Mouse (Mus musculus) hindbrain, postnatal 0 days (tissue): Measurements from ENCODE around the gene Atp6v0a1. TPM values are rescaled to one million over a fixed set of nuclear protein-coding genes. Genes with fewer than 3 reads are reported as not detected.

Experiments used
- ATAC-seq: fragments of 200-750 bp; cut with Nextera tagmentation; 2 replicates; pipeline ENCODE4 v1.8.0; 2017; ENCODE audit warnings: mild to moderate bottlenecking, moderate TSS enrichment, moderate library complexity
- DNase-seq: peaks from one replicate; pipeline ENCODE4 v3.0.0-alpha.2; 2015; ENCODE audit warnings: low spot score
- H3K27ac ChIP-seq: fragments of 300-500 bp; sonication (generic); 2 replicates; pipeline ENCODE4 v1.5.1; 2014; ENCODE audit warnings: mild to moderate bottlenecking
- H3K27me3 ChIP-seq: fragments of 300-500 bp; sonication (generic); 2 replicates; pipeline ENCODE4 v1.6.1; 2014; ENCODE audit warnings: low read length, mixed read lengths; ENCODE audit not compliant: insufficient read depth
- H3K36me3 ChIP-seq: fragments of 300-500 bp; sonication (generic); 2 replicates; pipeline ENCODE4 v1.6.1; 2014; ENCODE audit warnings: low read length, mixed read lengths; ENCODE audit not compliant: insufficient read depth
- H3K4me1 ChIP-seq: fragments of 300-500 bp; sonication (generic); 2 replicates; pipeline ENCODE4 v1.6.1; 2014; ENCODE audit warnings: antibody characterized with exemption, low read length, mixed read lengths; ENCODE audit not compliant: insufficient read depth
- H3K4me2 ChIP-seq: fragments of 300-500 bp; sonication (generic); 2 replicates; pipeline ENCODE4 v1.6.1; 2014; ENCODE audit warnings: low read depth, mild to moderate bottlenecking, low read length, moderate library complexity, mixed read lengths
- H3K4me3 ChIP-seq: fragments of 300-500 bp; sonication (generic); 2 replicates; pipeline ENCODE4 v1.5.1; 2014; ENCODE audit warnings: low read length
- H3K9ac ChIP-seq: fragments of 300-500 bp; sonication (generic); replicated peaks from 2 replicates; pipeline ENCODE4 v1.6.1; 2014; ENCODE audit warnings: mild to moderate bottlenecking, low read length, moderate library complexity, mixed read lengths
- H3K9me3 ChIP-seq: fragments of 300-500 bp; sonication (generic); 2 replicates; pipeline ENCODE4 v1.6.1; 2016; ENCODE audit warnings: low read length, mixed read lengths
- CTCF ChIP-seq: IDR thresholded peaks from 2 replicates; pipeline ENCODE4 v1.5.1; 2016; ENCODE audit warnings: antibody characterized with exemption, control low read depth, low read depth
- WGBS: fragments of 180-500 bp; shearing (Covaris S2); extraction: QIAGEN DNeasy Blood & Tissue Kit; methylation state at CpG from one replicate; pipeline ENCODE4 v1.1.7; 2014; 5-methylcytosine and 5-hydroxymethylcytosine counted together
- polyA plus RNA-seq: library from polyadenylated mRNA; unstranded; fragments of >200 nt; fragmentation: Nextera tagmentation; extraction: Ambion mirVana; gene quantifications from 2 replicates; pipeline ENCODE4 v1.2.1, GENCODE M21; 2015
- total RNA-seq: library from RNA; depleted of rRNA; stranded (reverse); fragments of >200 nt; gene quantifications from 2 replicates; pipeline ENCODE4 v1.2.3, GENCODE M21; 2014

The Atp6v0a1 gene
- total and polyA plus RNA-seq, 2 experiments from 2014 or later: 181 to 213 TPM

- H3K4me2 ChIP-seq: no peak overlapping the region
- no peaks in the 10 kb centered on the region for H3K9me3 ChIP-seq
- 77% methylated on average over 3 of the region's 3 CpGs for WGBS
- no peak for ATAC-seq
- TF ChIP-seq CTCF: no peak
- no peak overlapping the region for H3K4me3 ChIP-seq
- peaks cover 85% of the 10 kb centered on the region for H3K36me3 ChIP-seq
- H3K27ac ChIP-seq: no peak overlapping the region
- H3K4me1 ChIP-seq: no peaks in the 10 kb centered on the region
- no peak overlapping the region for H3K9ac ChIP-seq
- H3K27me3 ChIP-seq: no peaks in the 10 kb centered on the region
- DNase-seq: no peak
Measured at GRCm38 (mm10) chr11:101047502-101047901, 38.2 kb downstream of the Atp6v0a1 start.

- peaks cover 71% of the 10 kb centered on the region for H3K36me3 ChIP-seq
- DNase-seq (no peak), ATAC-seq (no peak)
- H3K4me1 ChIP-seq: no peaks in the 10 kb centered on the region
- H3K9ac ChIP-seq: no peak overlapping the region
- no peak for TF ChIP-seq CTCF
- H3K4me2 ChIP-seq: no peak overlapping the region
- no peak overlapping the region for H3K27ac ChIP-seq
- no peaks in the 10 kb centered on the region for H3K9me3 ChIP-seq
- H3K27me3 ChIP-seq: no peaks in the 10 kb centered on the region
- WGBS: 73% methylated on average over 9 of the region's 9 CpGs
- no peak overlapping the region for H3K4me3 ChIP-seq
Measured at GRCm38 (mm10) chr11:101050359-101050758, 41.1 kb downstream of the Atp6v0a1 start.

- ATAC-seq (no peak), DNase-seq (no peak)
- H3K4me1 ChIP-seq: no peaks in the 10 kb centered on the region
- peaks cover 71% of the 10 kb centered on the region for H3K36me3 ChIP-seq
- H3K4me3 ChIP-seq: no peak overlapping the region
- no peaks in the 10 kb centered on the region for H3K9me3 ChIP-seq
- WGBS: 78% methylated on average over 6 of the region's 6 CpGs
- H3K27ac ChIP-seq: no peak overlapping the region
- no peak for TF ChIP-seq CTCF
- H3K9ac ChIP-seq: no peak overlapping the region
- no peaks in the 10 kb centered on the region for H3K27me3 ChIP-seq
- no peak overlapping the region for H3K4me2 ChIP-seq
Measured at GRCm38 (mm10) chr11:101051051-101051493, 41.8 kb downstream of the Atp6v0a1 start.

GRCm38 (mm10) chr11:101051617-101052016 is 42.4 kb downstream of the Atp6v0a1 start:
- H3K4me3 ChIP-seq: no peak overlapping the region
- 82% methylated on average over 8 of the region's 8 CpGs for WGBS
- H3K4me2 ChIP-seq: no peak overlapping the region
- no peak for DNase-seq
- no peak overlapping the region for H3K9ac ChIP-seq
- ATAC-seq: no peak
- no peaks in the 10 kb centered on the region for H3K9me3 ChIP-seq
- H3K27ac ChIP-seq: no peak overlapping the region
- H3K27me3 ChIP-seq: no peaks in the 10 kb centered on the region
- H3K4me1 ChIP-seq: no peaks in the 10 kb centered on the region
- no peak for TF ChIP-seq CTCF
- H3K36me3 ChIP-seq: peaks cover 72% of the 10 kb centered on the region

GRCm38 (mm10) chr11:101052751-101053473 is 43.7 kb downstream of the Atp6v0a1 start:
- Histone ChIP-seq H3K36me3 (peaks cover 69% of the 10 kb centered on the region), H3K4me1 (no peaks in the 10 kb centered on the region), H3K4me3 (no peak overlapping the region), H3K9me3 (no peaks in the 10 kb centered on the region), H3K27ac (no peak overlapping the region), H3K4me2 (no peak overlapping the region), H3K9ac (no peak overlapping the region), H3K27me3 (no peaks in the 10 kb centered on the region)
- DNase-seq (no peak), ATAC-seq (no peak)
- 91% methylated on average over 10 of the region's 10 CpGs for WGBS
- no peak for TF ChIP-seq CTCF

GRCm38 (mm10) chr11:101053974-101054373 is 44.7 kb downstream of the Atp6v0a1 start:
- ATAC-seq (no peak), DNase-seq (no peak)
- Histone ChIP-seq H3K9me3 (no peaks in the 10 kb centered on the region), H3K27me3 (no peaks in the 10 kb centered on the region), H3K27ac (no peak overlapping the region), H3K4me1 (no peaks in the 10 kb centered on the region), H3K36me3 (peaks cover 58% of the 10 kb centered on the region), H3K4me3 (no peak overlapping the region), H3K9ac (no peak overlapping the region), H3K4me2 (no peak overlapping the region)
- 92% methylated on average over 1 of the region's 1 CpGs for WGBS
- peak; percentile 59 for TF ChIP-seq CTCF

- no peaks in the 10 kb centered on the region for H3K27me3 ChIP-seq
- H3K4me2 ChIP-seq: no peak overlapping the region
- peaks cover 45% of the 10 kb centered on the region for H3K36me3 ChIP-seq
- TF ChIP-seq CTCF: no peak
- H3K9ac ChIP-seq: no peak overlapping the region
- H3K27ac ChIP-seq: no peak overlapping the region
- no peak for DNase-seq
- no peaks in the 10 kb centered on the region for H3K9me3 ChIP-seq
- 75% methylated on average over 14 of the region's 14 CpGs for WGBS
- no peaks in the 10 kb centered on the region for H3K4me1 ChIP-seq
- no peak overlapping the region for H3K4me3 ChIP-seq
- no peak for ATAC-seq
Measured at GRCm38 (mm10) chr11:101055418-101055817, 46.2 kb downstream of the Atp6v0a1 start.
